8 mouse cellular contexts compared by ENCODE assay signal in the genomic region with DNA sequence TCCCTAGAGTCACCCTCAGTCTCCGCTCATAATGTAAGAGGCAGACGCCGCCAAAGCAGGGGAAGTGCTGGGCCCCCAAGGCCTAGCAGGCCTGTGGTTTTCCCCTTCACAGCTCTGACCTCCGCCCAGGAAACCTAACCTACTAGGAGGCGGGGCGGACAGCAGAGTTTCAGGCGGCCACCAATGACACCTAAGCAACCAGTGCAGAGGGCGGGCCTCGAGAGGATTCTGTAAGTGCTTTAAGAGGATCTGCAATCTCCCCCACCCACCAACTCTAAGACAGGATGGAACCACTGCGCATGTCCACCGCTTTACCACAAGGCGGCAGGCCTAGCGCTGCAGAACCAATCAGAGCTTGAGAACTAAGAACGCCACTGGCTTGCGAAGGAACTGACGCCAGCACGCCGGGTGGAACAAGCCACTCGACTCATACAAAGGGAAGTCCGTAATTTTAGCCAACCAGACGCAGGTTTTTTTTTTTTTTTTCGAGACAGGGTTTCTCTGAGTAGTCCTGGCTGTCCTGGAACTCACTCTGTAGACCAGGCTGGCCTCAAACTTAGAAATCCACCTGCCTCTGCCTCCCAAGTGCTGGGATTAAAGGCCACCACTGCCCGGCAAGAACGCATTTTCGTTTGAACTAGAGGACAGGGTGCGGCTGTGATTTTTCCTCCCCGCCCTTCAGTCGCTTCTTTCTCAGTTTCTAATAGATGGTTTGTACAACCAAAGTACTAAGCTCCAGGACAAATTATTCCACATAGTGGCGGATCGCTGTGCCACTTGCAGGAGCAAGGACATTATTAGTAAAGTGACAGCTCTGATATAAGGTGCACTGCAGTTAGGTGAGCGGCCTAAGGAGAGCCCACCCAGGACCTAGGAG. TPM values are rescaled to one million over a fixed set of nuclear protein-coding genes. Genes with fewer than 3 reads are reported as not detected.
DNase-seq lines count a peak whose midpoint lies in the region; ATAC-seq and TF ChIP-seq lines count a peak whose summit lies in the region.

No protein-coding gene starts in this region.

- H3K4me1 ChIP-seq in heart, embryonic 12.5 days (replicated peaks): 0 out of 2 replicates have a peak, but pooled peaks cover 2% of the 10 kb centered on the region
- no peaks in the 10 kb centered on the region for H3K4me1 ChIP-seq in kidney, postnatal 0 days (replicated peaks; ENCODE audit: insufficient read depth, low read length)
- peaks cover 2% of the 10 kb centered on the region for H3K4me1 ChIP-seq in liver, embryonic 11.5 days (replicated peaks; ENCODE audit: control insufficient read depth, insufficient read depth, low read length)
- H3K4me1 ChIP-seq in stomach, embryonic 16.5 days (ENCODE audit: control insufficient read depth, insufficient read depth, low read length): no peaks in the 10 kb centered on the region

- no peak overlapping the region for H3K9ac ChIP-seq in heart, embryonic 12.5 days
- H3K9ac ChIP-seq in kidney, postnatal 0 days (ENCODE audit: low read depth, low read length): no peak overlapping the region
- H3K9ac ChIP-seq in liver, embryonic 11.5 days (ENCODE audit: low read depth, low read length): no peak overlapping the region
- H3K9ac ChIP-seq in stomach, embryonic 16.5 days (ENCODE audit: low read length): peak overlapping the region; percentile 56

- H3K27ac ChIP-seq in heart, embryonic 12.5 days (ENCODE audit: poor library complexity, severe bottlenecking): peak overlapping the region; percentile 76
- H3K27ac ChIP-seq in kidney, postnatal 0 days: peak overlapping the region; percentile 70
- peak overlapping the region; percentile 70 for H3K27ac ChIP-seq in liver, embryonic 11.5 days (ENCODE audit: low read depth, low read length)
- peak overlapping the region; percentile 81 for H3K27ac ChIP-seq in stomach, embryonic 16.5 days (ENCODE audit: low read length)

- peak overlapping the region; percentile 47 for H3K4me2 ChIP-seq in heart, embryonic 12.5 days
- peak overlapping the region; percentile 11; the same call in 1 of the 2 replicates for H3K4me2 ChIP-seq in kidney, postnatal 0 days (ENCODE audit: low read length)
- peak overlapping the region; percentile 64 for H3K4me2 ChIP-seq in liver, embryonic 11.5 days
- H3K4me2 ChIP-seq in stomach, embryonic 16.5 days (ENCODE audit: low read depth, low read length): peak overlapping the region; percentile 47

- DNase-seq in CD4-positive, CD25-positive, alpha-beta regulatory T cell, adult 2 months (ENCODE audit: low read depth, low spot score): peak; percentile 96
- peak; percentile 88 for DNase-seq in brain, embryonic 18.5 days (ENCODE audit: low read depth, low spot score)
- DNase-seq in kidney, postnatal 0 days (ENCODE audit: low spot score): peak; percentile 97
- DNase-seq in liver, embryonic 11.5 days (ENCODE audit: low spot score): peak; percentile 79
- DNase-seq in naive thymus-derived CD4-positive, alpha-beta T cell, adult 2 months (ENCODE audit: low read depth): peak; percentile 95

- ATAC-seq in erythroid progenitor cell, adult 5-6 weeks (replicated peaks; ENCODE audit: low FRiP score, poor library complexity, severe bottlenecking): peak; percentile 98
- peak; percentile 96 for ATAC-seq in heart, embryonic 12.5 days (ENCODE audit: insufficient number of reproducible peaks, low FRiP score)
- peak; percentile 98 for ATAC-seq in kidney, postnatal 0 days (replicated peaks; ENCODE audit: low FRiP score, low read depth)
- ATAC-seq in liver, embryonic 11.5 days (replicated peaks; ENCODE audit: low FRiP score): peak; percentile 95
- peak; percentile 98 for ATAC-seq in stomach, embryonic 16.5 days (ENCODE audit: insufficient read depth, low FRiP score)

- H3K9me3 ChIP-seq in heart, embryonic 12.5 days (replicated peaks): no peaks in the 10 kb centered on the region
- no peaks in the 10 kb centered on the region for H3K9me3 ChIP-seq in kidney, postnatal 0 days (replicated peaks; ENCODE audit: low read length)
- no peaks in the 10 kb centered on the region for H3K9me3 ChIP-seq in liver, embryonic 11.5 days (ENCODE audit: control insufficient read depth, low read length)
- no peaks in the 10 kb centered on the region for H3K9me3 ChIP-seq in stomach, embryonic 16.5 days (replicated peaks; ENCODE audit: control insufficient read depth, low read length)

- peak overlapping the region; percentile 26 for H3K4me3 ChIP-seq in heart, embryonic 12.5 days
- no peak overlapping the region for H3K4me3 ChIP-seq in kidney, postnatal 0 days (replicated peaks; ENCODE audit: low read depth, low read length)
- H3K4me3 ChIP-seq in liver, embryonic 11.5 days (ENCODE audit: low read depth, low read length): peak overlapping the region; percentile 34
- peak overlapping the region; percentile 23 for H3K4me3 ChIP-seq in stomach, embryonic 16.5 days (replicated peaks; ENCODE audit: low read length)

- H3K36me3 ChIP-seq in heart, embryonic 12.5 days: peaks cover 27% of the 10 kb centered on the region
- H3K36me3 ChIP-seq in kidney, postnatal 0 days (ENCODE audit: insufficient read depth, low read length): no peaks in the 10 kb centered on the region
- H3K36me3 ChIP-seq in liver, embryonic 11.5 days (ENCODE audit: control insufficient read depth, insufficient read depth, low read length): no peaks in the 10 kb centered on the region; the same call in 1 of the 2 replicates
- H3K36me3 ChIP-seq in stomach, embryonic 16.5 days (ENCODE audit: control insufficient read depth, insufficient read depth, low read length): no peaks in the 10 kb centered on the region

- WGBS in heart, embryonic 12.5 days: 30% methylated on average over 31 of the region's 31 CpGs
- WGBS in kidney, postnatal 0 days: 35% methylated on average over 31 of the region's 31 CpGs
- 22% methylated on average over 31 of the region's 31 CpGs for WGBS in liver, embryonic 11.5 days
- 18% methylated on average over 31 of the region's 31 CpGs for WGBS in stomach, embryonic 16.5 days

- TF ChIP-seq CTCF in kidney, postnatal 0 days (IDR thresholded peaks at IDR 0.05; ENCODE audit: low read depth): peak; percentile 65

- H3K27me3 ChIP-seq in heart, embryonic 12.5 days (replicated peaks): 0 out of 2 replicates have a peak, but pooled peaks cover 7% of the 10 kb centered on the region
- no peaks in the 10 kb centered on the region for H3K27me3 ChIP-seq in kidney, postnatal 0 days (ENCODE audit: insufficient read depth, low read length)
- H3K27me3 ChIP-seq in liver, embryonic 11.5 days (replicated peaks; ENCODE audit: control insufficient read depth, insufficient read depth, low read length): peaks cover 6% of the 10 kb centered on the region; the same call in 1 of the 2 replicates
- H3K27me3 ChIP-seq in stomach, embryonic 16.5 days (ENCODE audit: control insufficient read depth, insufficient read depth, low read length): no peaks in the 10 kb centered on the region

RNA-seq across cellular contexts. Expression of gene Arhgap4, which starts 6.6 kb away (rescaled TPM):
- total RNA-seq in erythroid progenitor cell, adult 5-6 weeks (2015; ENCODE audit: low replicate concordance): 12.2 and 16.9 TPM in 2 replicates
- 14.5 and 21.0 TPM in 2 replicates for total RNA-seq in erythroid progenitor cell, adult 5-6 weeks (2017; ENCODE audit: low replicate concordance)
- polyA plus RNA-seq in heart, embryonic 12.5 days (2016; fragmentation: Nextera tagmentation; extraction: Ambion mirVana): 1.4 and 1.9 TPM in 2 replicates
- polyA plus RNA-seq in kidney, postnatal 0 days (2015; fragmentation: Nextera tagmentation; extraction: Ambion mirVana): 2.8 and 3.1 TPM in 2 replicates
- polyA plus RNA-seq in liver, embryonic 11.5 days (2014; fragmentation: Nextera tagmentation; extraction: Ambion mirVana): 10.2 and 12.9 TPM in 2 replicates
- 4.7 and 5.7 TPM in 2 replicates for polyA plus RNA-seq in stomach, embryonic 16.5 days (2015; fragmentation: Nextera tagmentation; extraction: Ambion mirVana)

RNA-seq across cellular contexts. Expression of gene Naa10, which starts 6.7 kb away (rescaled TPM):
- total RNA-seq in erythroid progenitor cell, adult 5-6 weeks (2015; ENCODE audit: low replicate concordance): 17.7 and 34.8 TPM in 2 replicates
- total RNA-seq in erythroid progenitor cell, adult 5-6 weeks (2017; ENCODE audit: low replicate concordance): 14.7 and 25.9 TPM in 2 replicates
- 77.6 and 87.2 TPM in 2 replicates for polyA plus RNA-seq in heart, embryonic 12.5 days (2016; fragmentation: Nextera tagmentation; extraction: Ambion mirVana)
- polyA plus RNA-seq in kidney, postnatal 0 days (2015; fragmentation: Nextera tagmentation; extraction: Ambion mirVana): 119 TPM in 2 replicates
- 210 TPM in 2 replicates for polyA plus RNA-seq in liver, embryonic 11.5 days (2014; fragmentation: Nextera tagmentation; extraction: Ambion mirVana)
- 126 and 134 TPM in 2 replicates for polyA plus RNA-seq in stomach, embryonic 16.5 days (2015; fragmentation: Nextera tagmentation; extraction: Ambion mirVana)

RNA-seq across cellular contexts. Expression of gene Renbp, which starts 15.6 kb away (rescaled TPM):
- total RNA-seq in erythroid progenitor cell, adult 5-6 weeks (2015; ENCODE audit: low replicate concordance): 3.4 TPM in 1 of 2 replicates, not detected in the other
- 1.7 TPM in 1 of 2 replicates, not detected in the other for total RNA-seq in erythroid progenitor cell, adult 5-6 weeks (2017; ENCODE audit: low replicate concordance)
- polyA plus RNA-seq in heart, embryonic 12.5 days (2016; fragmentation: Nextera tagmentation; extraction: Ambion mirVana): 50.2 and 50.8 TPM in 2 replicates
- polyA plus RNA-seq in kidney, postnatal 0 days (2015; fragmentation: Nextera tagmentation; extraction: Ambion mirVana): 83.0 and 85.6 TPM in 2 replicates
- polyA plus RNA-seq in liver, embryonic 11.5 days (2014; fragmentation: Nextera tagmentation; extraction: Ambion mirVana): 30.3 and 32.5 TPM in 2 replicates
- polyA plus RNA-seq in stomach, embryonic 16.5 days (2015; fragmentation: Nextera tagmentation; extraction: Ambion mirVana): 63.3 and 65.5 TPM in 2 replicates

RNA-seq across cellular contexts. Expression of gene L1cam, which starts 19.2 kb away (rescaled TPM):
- total RNA-seq in erythroid progenitor cell, adult 5-6 weeks (2015; ENCODE audit: low replicate concordance): 6.8 and 10.5 TPM in 2 replicates
- total RNA-seq in erythroid progenitor cell, adult 5-6 weeks (2017; ENCODE audit: low replicate concordance): 0.23 and 1.3 TPM in 2 replicates
- polyA plus RNA-seq in heart, embryonic 12.5 days (2016; fragmentation: Nextera tagmentation; extraction: Ambion mirVana): 0.58 and 0.73 TPM in 2 replicates
- polyA plus RNA-seq in kidney, postnatal 0 days (2015; fragmentation: Nextera tagmentation; extraction: Ambion mirVana): 6.6 and 7.2 TPM in 2 replicates
- 0.42 and 0.95 TPM in 2 replicates for polyA plus RNA-seq in liver, embryonic 11.5 days (2014; fragmentation: Nextera tagmentation; extraction: Ambion mirVana)
- 9.8 and 12.9 TPM in 2 replicates for polyA plus RNA-seq in stomach, embryonic 16.5 days (2015; fragmentation: Nextera tagmentation; extraction: Ambion mirVana)

RNA-seq across cellular contexts. Expression of gene Avpr2, which starts 23.2 kb away (rescaled TPM):
- total RNA-seq in erythroid progenitor cell, adult 5-6 weeks (2015; ENCODE audit: low replicate concordance): not detected in 2 replicates
- not detected in 2 replicates for total RNA-seq in erythroid progenitor cell, adult 5-6 weeks (2017; ENCODE audit: low replicate concordance)
- not detected in 2 replicates for polyA plus RNA-seq in heart, embryonic 12.5 days (2016; fragmentation: Nextera tagmentation; extraction: Ambion mirVana)
- polyA plus RNA-seq in kidney, postnatal 0 days (2015; fragmentation: Nextera tagmentation; extraction: Ambion mirVana): 23.3 and 23.8 TPM in 2 replicates
- polyA plus RNA-seq in liver, embryonic 11.5 days (2014; fragmentation: Nextera tagmentation; extraction: Ambion mirVana): 0.17 and 0.22 TPM in 2 replicates
- polyA plus RNA-seq in stomach, embryonic 16.5 days (2015; fragmentation: Nextera tagmentation; extraction: Ambion mirVana): 0.32 and 0.42 TPM in 2 replicates

Comparison
In these comparisons a context has a peak if more than half of its experiments do, and no peak if none do; other contexts are left out.
1. H3K4me2 ChIP-seq: peak in every context shown above with its lines; median percentile 64 in liver, embryonic 11.5 days; 47 in heart, embryonic 12.5 days; 47 in stomach, embryonic 16.5 days; 11 in kidney, postnatal 0 days.